Mouse (Mus musculus) retina, adult 2 months (tissue): ENCODE measurements around the gene Dlgap4.

Experiments used
- DNase-seq: peaks from one replicate; pipeline ENCODE4 v3.0.0-alpha.2; 2012; ENCODE audit warnings: low read depth, low spot score

Dlgap4 gene

DNA sequence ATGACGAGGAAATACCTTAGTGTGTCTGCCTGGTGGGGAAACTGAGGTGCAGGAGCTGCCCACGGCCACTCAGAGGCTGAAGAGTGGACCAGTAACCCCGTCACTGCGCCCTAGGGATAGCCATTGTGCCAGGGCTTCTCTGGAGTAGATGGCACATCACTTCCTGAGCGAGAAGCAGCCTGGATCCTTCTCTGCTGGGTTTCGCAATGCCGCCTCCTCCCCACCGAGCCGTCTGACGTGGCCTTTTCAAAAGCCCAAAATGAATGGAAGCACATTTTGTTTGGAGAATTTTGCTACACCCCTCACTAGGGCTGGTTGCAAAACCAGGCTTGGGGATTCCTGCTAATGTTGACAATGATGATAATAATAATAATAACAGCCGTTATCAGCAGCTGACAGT lies 4.0 kb downstream of the Dlgap4 start:
- no peak for DNase-seq

DNA sequence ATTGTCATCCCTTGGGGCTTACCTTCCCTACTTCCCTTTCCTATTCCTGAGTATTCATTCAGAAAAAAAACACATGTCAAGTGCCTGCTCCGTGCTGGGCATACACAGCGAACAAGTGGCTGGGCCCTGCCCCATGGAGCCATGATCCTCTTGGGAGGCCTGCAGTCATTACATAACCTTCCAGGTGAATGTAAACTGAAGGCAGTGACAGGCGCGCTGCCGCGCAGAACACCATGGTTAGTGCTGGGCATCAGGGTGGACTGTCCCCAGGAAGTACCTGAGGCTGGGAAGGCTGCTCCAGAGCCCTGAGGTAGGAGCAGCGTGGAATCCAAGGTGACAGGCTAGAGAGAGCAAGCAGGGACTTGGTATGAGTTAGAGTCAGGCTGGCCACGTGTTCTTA lies 7.4 kb downstream of the Dlgap4 start:
- DNase-seq, result no peak

DNA sequence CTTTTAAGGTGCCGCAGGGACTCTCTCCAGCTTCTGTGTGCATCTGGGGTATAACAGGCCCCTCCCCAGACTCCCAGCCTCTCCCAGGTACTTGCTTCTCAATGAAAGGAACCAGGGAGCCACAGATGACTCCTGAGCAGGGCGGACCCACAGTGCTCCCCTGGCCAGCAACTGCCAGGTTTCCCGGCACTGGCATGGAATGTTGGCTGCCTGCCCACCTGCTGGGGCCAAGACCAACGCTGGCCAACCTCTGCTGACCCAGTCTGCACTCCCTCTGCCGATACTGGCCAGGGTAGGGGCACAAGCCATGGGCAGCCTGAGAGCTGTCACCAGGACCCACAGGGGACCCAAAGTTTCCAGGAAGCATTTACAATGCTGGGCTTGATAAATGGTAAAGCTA lies 7.9 kb downstream of the Dlgap4 start:
- no peak for DNase-seq

DNA sequence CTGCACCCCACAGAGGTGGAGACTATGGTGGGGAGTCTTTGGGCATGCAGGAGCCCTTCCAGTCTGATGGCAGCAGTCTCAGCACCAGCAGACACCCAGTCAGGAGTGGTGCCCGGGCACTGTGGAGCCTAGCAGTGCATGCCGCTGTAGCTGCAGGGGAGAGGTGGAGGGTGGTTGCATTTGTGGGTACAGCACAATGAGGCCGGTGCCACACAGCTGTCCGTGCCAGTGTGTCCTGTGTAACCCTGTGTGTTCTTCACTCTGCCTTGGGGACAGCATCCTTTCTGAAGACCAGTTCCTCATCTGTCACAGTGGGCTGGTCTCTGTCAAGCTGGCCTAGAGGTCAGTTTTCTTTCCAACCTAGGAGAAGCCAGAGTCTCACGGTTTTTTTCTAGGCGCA lies 8.7 kb downstream of the Dlgap4 start:
- no peak for DNase-seq

DNA sequence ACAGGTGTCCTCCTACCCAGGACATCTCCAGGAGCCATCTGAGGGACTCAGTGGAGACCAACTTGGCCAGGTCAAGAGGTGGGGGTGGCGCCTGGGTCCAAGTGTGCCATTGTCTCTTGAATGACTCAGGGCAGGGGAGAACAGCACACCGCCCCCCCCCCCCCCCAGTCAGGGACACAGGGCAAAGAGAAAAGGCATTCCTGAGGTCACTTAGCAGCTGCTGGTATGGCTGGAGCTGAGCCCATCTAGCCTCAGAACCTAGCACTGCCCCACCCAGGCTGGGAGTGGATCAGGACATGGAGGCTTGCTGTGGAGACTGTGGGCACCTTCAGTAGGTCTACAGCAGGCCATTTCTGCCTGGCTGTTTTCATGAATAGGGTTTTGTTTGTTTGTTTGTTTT lies 9.7 kb downstream of the Dlgap4 start:
- DNase-seq, result no peak

DNA sequence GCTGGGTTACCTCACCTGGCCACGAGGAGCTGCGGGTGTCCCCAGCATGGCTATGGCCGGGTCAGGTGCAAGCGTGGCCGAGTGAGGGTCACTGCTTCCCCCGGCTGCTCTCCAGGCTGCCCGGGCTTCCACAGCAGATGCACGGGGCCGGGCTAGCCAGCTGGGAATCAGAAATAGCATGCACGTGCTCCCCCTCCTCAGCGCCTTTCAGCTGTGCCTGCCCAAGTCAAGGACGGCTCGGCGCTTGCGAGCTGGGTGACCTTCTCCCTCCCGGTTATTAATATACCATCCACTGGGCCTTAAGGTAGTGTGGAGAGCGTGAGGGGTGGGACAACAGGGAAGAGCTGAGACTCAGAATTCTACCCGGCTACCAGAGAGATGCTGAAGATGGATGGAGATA lies 11.8 kb downstream of the Dlgap4 start:
- DNase-seq, result no peak

DNA sequence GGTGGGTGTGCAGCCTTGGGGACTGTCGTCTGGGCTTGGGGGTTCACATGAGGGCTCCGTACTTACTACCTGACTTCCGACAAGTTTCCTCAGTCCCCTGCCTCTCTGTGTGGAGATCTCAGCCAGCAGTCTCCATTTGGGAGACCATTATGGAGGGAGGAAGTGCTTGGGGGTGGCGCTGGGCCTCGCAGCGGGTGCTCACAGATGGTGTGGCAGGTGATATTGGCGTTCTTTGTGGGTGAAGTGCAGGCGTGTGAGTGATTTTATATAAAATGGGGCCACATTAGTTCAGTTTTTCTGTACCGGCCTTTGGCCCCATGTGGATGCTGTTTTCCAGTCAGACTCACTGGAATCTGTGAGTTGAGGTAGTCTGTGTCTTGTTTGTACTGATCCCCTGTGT lies 12.6 kb downstream of the Dlgap4 start:
- DNase-seq, result no peak

DNA sequence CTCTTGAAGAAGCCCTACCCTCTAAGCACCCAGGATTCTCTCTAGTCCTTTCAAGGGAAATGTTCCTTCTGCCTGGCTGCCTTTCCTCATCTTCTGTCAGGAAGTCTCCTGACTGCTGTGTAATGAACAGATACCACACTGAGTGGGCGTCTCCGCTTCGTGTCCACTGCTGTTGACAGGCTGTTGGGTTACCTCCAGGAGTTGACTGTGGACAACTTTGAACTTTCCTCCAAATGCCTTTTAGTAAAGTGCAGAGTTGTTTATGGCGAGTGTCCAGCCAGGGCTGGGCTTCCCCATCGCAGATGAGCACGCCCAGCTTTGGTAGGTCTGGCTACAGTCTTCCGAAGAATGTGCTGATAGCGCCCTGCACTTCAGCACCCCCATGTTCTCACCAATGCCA lies 13.0 kb downstream of the Dlgap4 start:
- DNase-seq, result no peak

DNA sequence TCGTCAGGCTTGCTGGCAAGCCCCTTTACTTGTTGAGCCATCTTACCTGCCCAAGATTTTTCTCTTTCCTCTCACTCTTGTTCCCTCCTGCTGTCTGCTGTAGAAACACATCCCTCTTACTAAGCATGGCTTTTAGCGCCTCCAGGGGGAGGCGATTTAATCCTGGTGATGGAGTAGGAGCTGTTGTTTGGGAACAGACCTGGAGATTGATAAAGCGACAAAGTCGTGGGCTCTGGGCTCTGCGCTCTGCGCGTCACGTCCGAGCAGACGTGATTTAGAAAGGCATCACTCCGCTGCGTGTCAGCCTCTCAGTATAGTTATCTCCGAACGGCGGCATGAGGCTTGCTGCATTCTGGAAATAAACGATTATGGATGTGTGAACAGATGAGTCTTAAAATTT lies 14.4 kb downstream of the Dlgap4 start:
- DNase-seq, result no peak

DNA sequence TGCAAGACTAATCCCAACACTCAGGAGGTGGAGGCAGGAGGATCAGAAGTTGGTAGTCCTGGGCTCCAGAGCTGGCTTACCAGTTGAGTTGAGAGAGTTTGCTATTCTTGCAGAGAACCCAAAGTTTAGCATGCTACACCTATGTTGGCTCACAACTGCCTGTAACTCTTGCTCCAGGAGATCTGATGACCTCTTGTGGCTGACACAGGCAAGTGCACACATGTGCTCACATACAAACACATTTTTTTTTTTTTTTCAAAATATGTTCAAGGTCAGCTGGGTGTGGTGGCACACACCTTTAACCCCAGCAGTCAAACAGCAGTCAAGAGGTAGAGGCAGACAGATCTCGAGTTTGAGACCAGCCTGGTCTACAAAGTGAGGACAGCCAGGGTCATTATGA lies 16.8 kb downstream of the Dlgap4 start:
- no peak for DNase-seq

DNA sequence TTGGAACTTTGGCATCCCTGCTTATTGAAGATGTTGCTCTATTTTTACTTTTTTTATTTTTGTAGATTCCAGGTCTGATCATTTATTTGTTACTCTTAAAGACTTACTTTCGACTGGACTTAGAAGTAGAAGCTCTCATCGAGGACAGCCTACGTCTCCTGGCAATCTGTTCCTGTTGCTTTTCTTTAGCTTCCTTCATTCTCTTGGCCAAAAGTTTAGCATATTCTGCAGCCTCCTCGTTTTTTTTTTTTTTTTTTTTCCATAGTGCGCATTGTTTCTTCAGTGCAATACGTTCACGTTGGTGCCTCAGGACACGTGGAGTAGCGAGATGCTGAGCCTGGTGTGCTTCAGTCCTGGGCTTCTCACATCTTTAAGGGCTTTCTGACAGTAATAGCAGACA lies 19.2 kb downstream of the Dlgap4 start:
- DNase-seq, result no peak

DNA sequence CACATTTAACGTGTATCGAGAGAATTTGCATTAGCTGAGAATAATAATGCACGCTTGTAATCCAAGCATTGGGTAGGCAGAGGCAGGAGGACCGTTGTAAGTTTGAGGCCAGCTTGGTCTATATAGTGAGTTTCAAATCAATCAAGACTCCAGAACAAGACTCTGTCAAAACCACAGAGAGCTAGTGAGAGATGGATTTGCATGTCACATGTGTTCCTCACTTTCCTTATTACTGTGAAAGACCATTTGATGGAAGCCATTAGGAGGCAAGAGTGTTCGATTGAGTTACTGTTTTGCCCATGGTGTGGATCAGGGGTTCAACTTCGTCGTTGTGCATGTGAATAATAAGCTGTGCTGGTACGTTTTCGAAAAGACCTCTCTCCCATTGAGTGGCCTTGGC lies 21.6 kb downstream of the Dlgap4 start:
- no peak for DNase-seq

DNA sequence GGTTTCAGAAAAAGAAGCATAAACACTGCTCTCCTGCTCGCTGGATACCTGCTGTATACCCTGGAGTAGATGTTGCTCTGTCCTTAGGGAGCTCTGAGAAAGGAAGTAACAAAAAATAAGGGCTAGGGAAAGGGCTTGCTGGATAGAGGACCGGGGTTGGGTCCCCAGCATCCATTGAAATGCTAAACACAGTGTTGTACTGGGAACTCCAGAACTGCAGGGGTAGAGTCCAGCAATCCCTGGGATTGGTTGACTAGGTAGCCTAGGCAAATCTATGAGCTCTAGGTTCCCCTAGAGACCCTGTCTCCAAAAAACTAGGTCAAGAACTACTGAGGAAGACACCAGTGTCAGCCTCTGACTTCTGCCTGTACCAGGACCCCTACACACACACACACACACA lies 27.6 kb downstream of the Dlgap4 start:
- no peak for DNase-seq

DNA sequence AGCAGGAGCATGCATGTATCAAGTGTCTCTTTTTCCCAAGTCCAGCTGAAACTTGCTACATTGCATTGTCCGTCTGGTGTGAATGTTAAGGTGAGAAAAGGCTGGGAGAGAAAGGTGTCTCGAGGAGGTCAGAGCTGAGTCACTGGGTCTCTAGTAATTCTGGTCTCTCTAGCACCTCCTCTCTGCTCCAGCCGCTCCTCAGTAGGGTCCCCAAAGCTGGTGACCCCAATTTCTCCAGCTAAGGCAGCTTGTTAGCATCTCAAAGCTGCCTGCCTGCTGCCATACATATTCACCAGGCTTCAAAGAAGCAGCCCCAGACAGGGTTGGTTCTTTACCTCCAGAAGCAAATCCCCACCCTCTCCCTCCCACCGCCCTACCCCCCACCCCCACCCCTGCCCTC lies 29.4 kb downstream of the Dlgap4 start:
- no peak for DNase-seq

DNA sequence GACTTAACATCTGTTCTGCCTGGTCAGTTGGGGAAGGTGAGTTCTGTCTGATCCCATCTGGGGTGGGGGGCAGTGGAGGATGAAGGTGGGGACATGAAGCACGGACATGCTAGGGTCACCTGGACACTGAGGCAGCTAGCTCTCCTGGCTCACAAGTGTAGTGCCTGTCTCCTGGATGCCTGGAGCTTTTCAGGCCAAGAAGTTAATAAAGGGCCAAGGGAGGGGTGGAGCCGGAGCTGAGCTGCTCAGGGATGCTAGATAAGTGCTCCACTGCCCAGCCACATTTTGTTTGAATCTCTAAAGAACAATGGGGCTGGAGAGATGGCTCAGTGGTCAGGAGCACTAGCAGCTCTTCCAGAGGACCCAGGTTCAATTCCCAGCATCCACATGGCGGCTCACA lies 29.9 kb downstream of the Dlgap4 start:
- DNase-seq, result no peak

DNA sequence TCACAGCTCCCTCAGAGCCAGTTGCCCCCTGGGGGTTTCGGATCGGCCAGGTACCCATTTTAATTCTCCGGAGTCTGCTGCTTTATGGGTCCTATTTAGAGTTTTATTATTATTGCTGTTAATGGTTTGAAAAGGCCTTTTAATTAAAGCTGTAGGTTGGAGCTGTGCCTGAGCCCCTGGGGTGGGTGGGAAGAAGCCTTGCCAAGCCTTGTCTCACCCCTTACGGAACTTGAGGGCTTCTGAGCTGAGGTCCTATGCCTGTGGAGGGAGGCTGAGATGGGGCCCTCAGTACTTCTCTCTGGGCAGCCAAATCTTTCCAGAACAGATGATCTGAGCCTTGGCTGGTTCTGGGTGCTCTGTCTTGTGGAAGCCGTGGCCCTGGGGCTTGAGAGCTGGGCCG lies 31.6 kb downstream of the Dlgap4 start:
- DNase-seq, result no peak

DNA sequence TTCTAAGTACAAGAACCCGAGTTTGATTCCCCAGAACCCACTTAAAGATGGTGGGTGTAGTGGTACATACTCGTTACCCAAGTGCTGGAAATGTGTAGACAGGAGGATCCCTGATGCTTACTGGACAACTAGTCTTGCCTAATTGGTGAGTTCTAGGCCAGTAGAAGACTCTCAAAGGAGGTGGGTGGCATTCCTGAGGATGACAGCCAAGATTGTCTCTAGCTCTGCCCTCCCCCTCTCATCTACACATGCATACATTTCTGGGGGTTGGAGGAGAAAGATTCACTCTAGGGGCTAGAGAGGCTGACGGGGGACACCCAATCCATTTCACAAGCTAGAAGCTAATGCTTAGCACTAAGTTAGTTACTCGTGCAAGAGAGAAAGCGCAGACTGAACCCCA lies 33.4 kb downstream of the Dlgap4 start:
- DNase-seq, result no peak

DNA sequence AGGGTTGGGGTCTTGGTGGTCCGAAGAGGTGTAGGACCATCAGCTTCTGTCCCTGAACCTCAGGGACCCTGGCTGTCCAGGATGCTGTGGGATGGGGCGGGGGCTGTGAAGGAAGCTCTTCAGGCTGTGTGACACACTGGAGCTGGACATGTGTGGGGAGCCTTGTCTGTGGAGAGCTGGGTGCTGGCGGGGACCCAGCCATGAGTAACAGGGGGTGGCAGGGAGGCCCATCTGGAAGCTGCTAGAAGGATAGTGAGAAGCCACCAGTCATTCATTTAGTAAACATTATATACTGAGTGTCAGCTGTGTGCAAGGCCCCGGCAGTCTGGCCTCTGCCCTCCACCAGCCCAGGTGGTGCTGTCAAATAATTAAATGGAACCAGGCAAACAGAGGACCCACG lies 34.5 kb downstream of the Dlgap4 start:
- DNase-seq, result no peak

DNA sequence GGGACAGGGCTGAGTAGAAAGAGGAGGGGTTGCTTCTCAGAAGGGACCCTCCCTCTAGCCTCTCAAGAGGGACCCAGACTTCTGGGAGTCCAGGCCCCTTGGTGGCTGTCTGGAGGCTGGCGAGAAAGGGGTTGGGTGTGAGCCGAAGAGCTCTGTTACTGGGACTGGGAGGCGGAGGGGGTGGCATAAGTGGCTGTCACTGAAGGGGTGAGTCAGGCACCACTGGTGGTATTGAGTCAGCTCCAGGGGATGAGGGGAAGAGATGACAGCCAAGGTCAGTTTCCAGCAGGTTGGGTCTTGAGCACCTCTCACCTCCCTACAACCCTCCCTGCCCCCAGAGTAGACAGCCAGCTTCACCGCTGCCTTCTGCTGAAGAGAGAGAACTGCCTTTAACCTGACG lies 35.9 kb downstream of the Dlgap4 start:
- DNase-seq, result no peak

DNA sequence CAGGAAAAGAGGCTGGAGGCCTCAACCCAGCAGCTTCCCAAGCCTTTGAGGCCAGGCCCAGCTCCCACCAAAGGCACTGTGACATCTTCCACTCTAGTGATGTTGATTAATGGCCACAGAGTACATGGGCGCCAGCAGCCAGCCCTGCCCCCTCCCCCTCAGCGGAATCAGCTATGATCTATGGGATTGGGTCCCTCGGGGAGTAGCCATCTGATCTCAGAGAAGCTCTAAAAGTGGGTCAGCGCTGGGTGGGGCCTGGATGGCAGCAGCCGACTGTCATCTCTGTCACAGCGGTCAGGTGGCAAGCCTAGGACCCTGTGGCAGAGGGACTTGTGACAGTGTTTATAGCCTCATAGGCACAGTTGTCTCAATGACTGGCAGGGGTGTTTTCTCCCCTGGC lies 37.5 kb downstream of the Dlgap4 start:
- peak; percentile 44 for DNase-seq

DNA sequence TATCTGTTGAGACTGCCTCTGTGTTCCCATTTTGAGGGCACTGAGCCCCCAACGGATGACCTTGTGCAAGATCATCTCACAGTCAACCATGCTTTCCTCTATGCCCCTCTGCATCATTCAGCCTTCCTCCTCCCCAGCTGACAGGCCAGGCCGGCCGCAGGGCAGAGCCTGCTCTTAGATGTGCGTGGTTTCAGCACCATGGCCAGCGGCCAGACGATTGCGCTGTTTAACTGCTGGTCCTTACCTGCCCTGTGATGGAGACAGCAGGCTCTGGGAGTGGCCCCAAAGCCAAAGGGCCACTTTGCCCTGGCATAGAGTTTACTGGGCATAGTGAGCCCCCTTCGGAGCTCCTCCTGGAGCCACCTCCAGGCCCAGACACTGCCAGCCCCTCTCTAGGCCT lies 39.3 kb downstream of the Dlgap4 start:
- DNase-seq, result no peak

DNA sequence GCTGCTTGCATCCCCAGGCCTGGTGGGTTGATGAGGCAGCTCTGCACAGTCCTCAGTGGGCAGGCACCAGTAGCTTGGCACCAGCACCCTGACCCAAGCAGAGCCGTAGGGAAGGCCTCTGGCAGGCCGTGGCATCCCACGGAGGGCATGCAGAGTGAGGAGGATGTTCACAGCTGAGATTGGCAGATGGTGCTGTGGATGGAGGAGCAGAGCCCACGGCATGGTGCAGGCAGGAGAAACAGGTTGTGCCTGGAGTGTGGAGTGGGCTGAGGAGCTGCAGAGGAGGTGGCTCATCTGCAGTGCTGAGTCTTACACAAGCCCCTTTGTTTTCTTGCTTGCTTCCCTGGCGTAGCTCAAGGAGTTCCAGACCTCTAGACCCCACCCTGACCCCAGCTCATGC lies 40.6 kb downstream of the Dlgap4 start:
- DNase-seq, result no peak

DNA sequence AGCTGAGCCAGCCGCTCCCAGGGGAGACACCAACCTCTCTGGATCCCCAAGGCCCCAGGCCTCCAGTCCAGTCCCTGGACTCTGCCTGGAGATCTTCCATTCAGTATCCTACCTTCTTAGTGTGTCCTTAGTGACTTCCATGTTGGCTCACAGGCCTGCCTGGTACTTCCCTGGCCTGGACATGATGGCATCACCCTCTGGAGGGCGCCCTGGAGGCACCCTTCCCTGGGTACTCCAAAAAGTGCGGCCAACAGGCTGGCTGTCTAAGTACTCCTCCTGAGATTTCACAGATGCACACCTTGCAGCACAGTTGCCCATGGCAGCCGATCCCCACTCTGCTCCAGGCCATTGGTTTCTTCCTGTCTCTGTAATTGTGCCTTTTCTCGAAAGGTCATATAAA lies 42.1 kb downstream of the Dlgap4 start:
- DNase-seq, result no peak

DNA sequence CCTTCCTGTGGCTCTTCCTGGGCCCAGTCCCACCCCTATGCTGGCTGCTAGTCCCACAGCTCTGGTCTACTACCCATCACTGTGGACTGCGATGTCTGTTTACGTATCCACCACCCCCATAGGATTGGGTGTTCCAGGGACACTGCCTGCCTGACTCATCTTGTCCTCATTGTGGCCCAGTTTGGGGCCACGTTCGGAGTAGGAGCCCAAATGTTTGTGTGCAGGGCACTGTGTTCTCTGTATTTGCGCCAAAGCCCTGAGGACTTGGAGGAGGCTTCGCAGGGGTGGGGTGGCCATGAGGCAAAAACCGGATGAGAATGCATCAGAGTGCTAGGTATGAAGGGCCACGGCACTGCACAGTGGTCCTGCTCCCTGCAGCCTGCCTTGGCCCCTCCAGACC lies 44.0 kb downstream of the Dlgap4 start:
- DNase-seq, result no peak

DNA sequence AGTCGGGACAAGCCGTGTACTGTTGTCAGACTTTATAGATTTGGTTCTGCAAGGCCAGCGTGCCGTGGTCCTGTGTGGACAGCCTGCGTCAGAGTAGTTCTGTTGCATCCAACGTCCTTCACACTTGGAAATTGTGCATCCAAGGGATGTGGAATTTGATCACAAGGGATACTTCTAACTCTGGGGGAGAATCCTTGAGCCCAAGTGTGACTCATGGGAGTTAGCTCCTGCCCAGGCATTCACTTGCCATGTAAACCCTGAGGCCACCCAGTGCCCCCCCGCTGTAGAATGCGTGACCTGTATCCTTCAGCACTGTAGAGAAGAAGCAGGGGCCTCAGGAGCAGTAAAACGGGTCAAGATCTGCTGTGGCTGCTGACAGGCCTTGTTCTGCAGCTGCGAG lies 44.7 kb downstream of the Dlgap4 start:
- no peak for DNase-seq
